Mouse (Mus musculus) embryonic facial prominence, embryonic 14.5 days (tissue): Measurements from ENCODE around the gene Ndufa10. TPM values are rescaled to one million over a fixed set of nuclear protein-coding genes. Genes with fewer than 3 reads are reported as not detected.

ENCODE experiments used
- ATAC-seq: fragments of 200-750 bp; cut with Nextera tagmentation; 2 replicates; pipeline ENCODE4 v1.8.0; 2017; ENCODE audit warnings: low read depth, moderate number of reproducible peaks, moderate TSS enrichment
- DNase-seq: peaks from one replicate; pipeline ENCODE4 v3.0.0-alpha.2; 2015; ENCODE audit warnings: low spot score
- H3K27ac ChIP-seq: fragments of 300-500 bp; sonication (generic); replicated peaks from 2 replicates; pipeline ENCODE4 v1.5.1; 2014; ENCODE audit warnings: low read depth, mild to moderate bottlenecking, low read length, moderate library complexity
- H3K27me3 ChIP-seq: fragments of 300-500 bp; sonication (generic); replicated peaks from 2 replicates; pipeline ENCODE4 v1.6.1; 2014; ENCODE audit warnings: low read length; ENCODE audit not compliant: control insufficient read depth, insufficient read depth
- H3K36me3 ChIP-seq: fragments of 300-500 bp; sonication (generic); 2 replicates; pipeline ENCODE4 v1.6.1; 2014; ENCODE audit warnings: low read length, mixed read lengths; ENCODE audit not compliant: control insufficient read depth, insufficient read depth
- H3K4me1 ChIP-seq: fragments of 300-500 bp; sonication (generic); 2 replicates; pipeline ENCODE4 v1.6.1; 2014; ENCODE audit warnings: antibody characterized with exemption, low read length; ENCODE audit not compliant: control insufficient read depth, insufficient read depth
- H3K4me2 ChIP-seq: fragments of 300-500 bp; sonication (generic); 2 replicates; pipeline ENCODE4 v1.6.1; 2014; ENCODE audit warnings: low read depth, mild to moderate bottlenecking, low read length, moderate library complexity, mixed read lengths
- H3K4me3 ChIP-seq: fragments of 300-500 bp; sonication (generic); 2 replicates; pipeline ENCODE4 v1.5.1; 2014; ENCODE audit warnings: low read depth, mild to moderate bottlenecking, low read length
- H3K9ac ChIP-seq: fragments of 300-500 bp; sonication (generic); 2 replicates; pipeline ENCODE4 v1.6.1; 2014; ENCODE audit warnings: low read depth, mild to moderate bottlenecking, low read length, moderate library complexity, mixed read lengths
- H3K9me3 ChIP-seq: fragments of 300-500 bp; sonication (generic); 2 replicates; pipeline ENCODE4 v1.6.1; 2016; ENCODE audit warnings: low read length; ENCODE audit not compliant: control insufficient read depth
- WGBS: fragments of 180-500 bp; shearing (Covaris S2); extraction: QIAGEN DNeasy Blood & Tissue Kit; methylation state at CpG from one replicate; pipeline ENCODE4 v1.1.7; 2014; 5-methylcytosine and 5-hydroxymethylcytosine counted together
- microRNA-seq: library from miRNA; unstranded; fragments of <30 nt; microRNA quantifications from one replicate; pipeline ENCODE4, GENCODE M21; 2016; ENCODE audit warnings: borderline number of aligned reads
- polyA plus RNA-seq: library from polyadenylated mRNA; unstranded; fragments of >200 nt; fragmentation: Nextera tagmentation; extraction: Ambion mirVana; gene quantifications from 2 replicates; pipeline ENCODE4 v1.2.1, GENCODE M21; 2014

The Ndufa10 gene
- polyA plus RNA-seq, 1 experiment from 2014 or later: 256 TPM

GRCm38 (mm10) chr1:92400556-92400955 lies 73.1 kb downstream of the Ndufa10 start:
- WGBS: 80% methylated on average over 2 of the region's 2 CpGs
- no peak overlapping the region for H3K4me3 ChIP-seq
- no peak for ATAC-seq

GRCm38 (mm10) chr1:92398601-92399000 lies 75.1 kb downstream of the Ndufa10 start:
- H3K9me3 ChIP-seq: no peaks in the 10 kb centered on the region
- H3K4me2 ChIP-seq: no peak overlapping the region
- no peak overlapping the region for H3K4me3 ChIP-seq
- ATAC-seq (no peak), DNase-seq (no peak)
- no peak overlapping the region for H3K27ac ChIP-seq
- no peak overlapping the region for H3K9ac ChIP-seq
- H3K27me3 ChIP-seq: no peaks in the 10 kb centered on the region
- no peaks in the 10 kb centered on the region for H3K36me3 ChIP-seq
- WGBS: 22% methylated on average over 7 of the region's 7 CpGs
- peaks cover 10% of the 10 kb centered on the region; the same call in 1 of the 2 replicates for H3K4me1 ChIP-seq

More at GRCm38 (mm10) chr1:92400556-92400955, 73.1 kb downstream of the Ndufa10 start:
- H3K4me1 ChIP-seq: peaks cover 10% of the 10 kb centered on the region; the same call in 1 of the 2 replicates
- no peak for DNase-seq
- no peak overlapping the region for H3K27ac ChIP-seq
- no peak overlapping the region for H3K9ac ChIP-seq
- H3K36me3 ChIP-seq: no peaks in the 10 kb centered on the region
- H3K27me3 ChIP-seq: no peaks in the 10 kb centered on the region
- H3K4me2 ChIP-seq: no peak overlapping the region
- H3K9me3 ChIP-seq: no peaks in the 10 kb centered on the region

- H3K36me3 ChIP-seq: no peaks in the 10 kb centered on the region
- H3K4me1 ChIP-seq: peaks cover 10% of the 10 kb centered on the region; the same call in 1 of the 2 replicates
- H3K9me3 ChIP-seq: no peaks in the 10 kb centered on the region
- H3K27me3 ChIP-seq: no peaks in the 10 kb centered on the region
- ATAC-seq: 0 out of 2 replicates have a peak, but pooled peaks have one; percentile 26
- H3K4me3 ChIP-seq: no peak overlapping the region
- peak; percentile 45 for DNase-seq
- H3K4me2 ChIP-seq: no peak overlapping the region
- WGBS: 22% methylated on average over 12 of the region's 12 CpGs
- no peak overlapping the region for H3K27ac ChIP-seq
- H3K9ac ChIP-seq: no peak overlapping the region
Observed at GRCm38 (mm10) chr1:92397511-92398051, 76.1 kb downstream of the Ndufa10 start.

GRCm38 (mm10) chr1:92394279-92394678 lies 79.4 kb downstream of the Ndufa10 start:
- DNase-seq (no peak), ATAC-seq (no peak)
- WGBS: 61% methylated on average over 3 of the region's 3 CpGs
- no peak overlapping the region for H3K27ac ChIP-seq
- no peaks in the 10 kb centered on the region for H3K27me3 ChIP-seq
- no peak overlapping the region for H3K4me2 ChIP-seq
- H3K36me3 ChIP-seq: no peaks in the 10 kb centered on the region
- H3K9me3 ChIP-seq: no peaks in the 10 kb centered on the region
- no peak overlapping the region for H3K9ac ChIP-seq
- H3K4me1 ChIP-seq: peaks cover 10% of the 10 kb centered on the region; the same call in 1 of the 2 replicates
- H3K4me3 ChIP-seq: no peak overlapping the region

- no peak overlapping the region for H3K4me2 ChIP-seq
- H3K27me3 ChIP-seq: no peaks in the 10 kb centered on the region
- peaks cover 6% of the 10 kb centered on the region; the same call in 1 of the 2 replicates for H3K4me1 ChIP-seq
- no peak for ATAC-seq
- DNase-seq: no peak
- no peak overlapping the region for H3K4me3 ChIP-seq
- H3K36me3 ChIP-seq: no peaks in the 10 kb centered on the region
- H3K27ac ChIP-seq: no peak overlapping the region
- WGBS: 83% methylated on average over 6 of the region's 6 CpGs
- no peak overlapping the region for H3K9ac ChIP-seq
- no peaks in the 10 kb centered on the region for H3K9me3 ChIP-seq
Observed at GRCm38 (mm10) chr1:92393166-92393565, 80.5 kb downstream of the Ndufa10 start.

Small RNA genes lying within 50 kb of the gene (microRNA-seq; reads per million reads assigned to microRNA genes)
- gene Mir6900: 1.8 reads per million, percentile 5 among the genes with 10 or more reads in this experiment

Other genes starting within 250 kb of the Ndufa10 start
- 0.03 TPM in 1 of 2 replicates, not detected in the other for gene Olfr1416, start 11.3 kb upstream of the Ndufa10 start, polyA plus RNA-seq
- not detected in 2 replicates for gene Olfr1415, start 22.2 kb upstream of the Ndufa10 start, polyA plus RNA-seq
- 0.11 and 0.12 TPM in 2 replicates for gene Olfr1414, start 44.8 kb upstream of the Ndufa10 start, polyA plus RNA-seq
- not detected in 2 replicates for gene Olfr1413, start 97.5 kb upstream of the Ndufa10 start, polyA plus RNA-seq
- not detected in 2 replicates for gene Olfr1412, start 111.9 kb upstream of the Ndufa10 start, polyA plus RNA-seq
- gene Olfr1411, start 120.6 kb upstream of the Ndufa10 start, polyA plus RNA-seq: not detected in 2 replicates
- not detected in 2 replicates for gene Olfr1410, start 131.9 kb upstream of the Ndufa10 start, polyA plus RNA-seq
- 0.07 TPM in 1 of 2 replicates, not detected in the other for gene Olfr12, start 143.9 kb upstream of the Ndufa10 start, polyA plus RNA-seq
- 425 and 478 TPM in 2 replicates for gene Cops9, start 168.1 kb upstream of the Ndufa10 start, polyA plus RNA-seq
- gene Otos, start 175.0 kb upstream of the Ndufa10 start, polyA plus RNA-seq: 0.12 and 0.51 TPM in 2 replicates